Comparison of ENCODE assay signal across 8 mouse cellular contexts in genomic region chr8:66861589-66862500, GRCm38 (mm10). TPM values are rescaled to one million over a fixed set of nuclear protein-coding genes. Genes with fewer than 3 reads are reported as not detected.
DNase-seq lines count a peak whose midpoint lies in the region; ATAC-seq lines count a peak whose summit lies in the region.

No protein-coding gene starts in this region.

- peak overlapping the region; percentile 70; the same call in 1 of the 2 replicates for H3K9ac ChIP-seq in kidney, embryonic 15.5 days
- H3K9ac ChIP-seq in forebrain, embryonic 12.5 days: peak overlapping the region; percentile 83; the same call in 1 of the 2 replicates
- peak overlapping the region; percentile 83 for H3K9ac ChIP-seq in liver, embryonic 13.5 days

- no peaks in the 10 kb centered on the region for H3K9me3 ChIP-seq in kidney, embryonic 15.5 days (replicated peaks)
- no peaks in the 10 kb centered on the region for H3K9me3 ChIP-seq in forebrain, embryonic 12.5 days
- H3K9me3 ChIP-seq in liver, embryonic 13.5 days (replicated peaks): no peaks in the 10 kb centered on the region

- no peak for ATAC-seq in kidney, embryonic 15.5 days (replicated peaks; ENCODE audit: low FRiP score)
- ATAC-seq in forebrain, embryonic 12.5 days (ENCODE audit: low FRiP score): no peak
- no peak for ATAC-seq in liver, embryonic 13.5 days (ENCODE audit: low read depth)

- peak overlapping the region; percentile 80 for H3K4me2 ChIP-seq in kidney, embryonic 15.5 days
- peak overlapping the region; percentile 81 for H3K4me2 ChIP-seq in forebrain, embryonic 12.5 days
- H3K4me2 ChIP-seq in liver, embryonic 13.5 days: peak overlapping the region; percentile 90

- H3K36me3 ChIP-seq in kidney, embryonic 15.5 days: peaks cover 7% of the 10 kb centered on the region; the same call in 1 of the 2 replicates
- 0 out of 2 replicates have a peak, but pooled peaks cover 5% of the 10 kb centered on the region for H3K36me3 ChIP-seq in forebrain, embryonic 12.5 days (replicated peaks)
- peaks cover 11% of the 10 kb centered on the region; the same call in 1 of the 2 replicates for H3K36me3 ChIP-seq in liver, embryonic 13.5 days

- peaks cover 14% of the 10 kb centered on the region for H3K4me1 ChIP-seq in kidney, embryonic 15.5 days
- H3K4me1 ChIP-seq in forebrain, embryonic 12.5 days: peaks cover 18% of the 10 kb centered on the region
- peaks cover 26% of the 10 kb centered on the region for H3K4me1 ChIP-seq in liver, embryonic 13.5 days (replicated peaks)

- H3K27me3 ChIP-seq in kidney, embryonic 15.5 days: no peaks in the 10 kb centered on the region
- H3K27me3 ChIP-seq in forebrain, embryonic 12.5 days: no peaks in the 10 kb centered on the region
- H3K27me3 ChIP-seq in liver, embryonic 13.5 days: no peaks in the 10 kb centered on the region

- H3K4me3 ChIP-seq in kidney, embryonic 15.5 days (replicated peaks): peak overlapping the region; percentile 82
- H3K4me3 ChIP-seq in forebrain, embryonic 12.5 days (replicated peaks): peak overlapping the region; percentile 88
- H3K4me3 ChIP-seq in liver, embryonic 13.5 days (replicated peaks): peak overlapping the region; percentile 82

- no peak overlapping the region for H3K27ac ChIP-seq in kidney, embryonic 15.5 days
- no peak overlapping the region for H3K27ac ChIP-seq in forebrain, embryonic 12.5 days
- H3K27ac ChIP-seq in liver, embryonic 13.5 days: no peak overlapping the region; the same call in 1 of the 2 replicates

- 68% methylated on average over 5 of the region's 5 CpGs for WGBS in kidney, embryonic 15.5 days
- WGBS in forebrain, embryonic 12.5 days: 58% methylated on average over 5 of the region's 5 CpGs
- whole genome bisulfite sequencing in liver, embryonic 13.5 days (ENCODE audit: insufficient replicate concordance): 21% methylated on average over 5 of the region's 5 CpGs

- no peak for DNase-seq in kidney, postnatal 36 days
- DNase-seq in MEL-GATA-1-ER (ENCODE audit: extremely low read depth, low read depth): peak; percentile 21
- DNase-seq in liver, embryonic 13.5 days: no peak
- DNase-seq in adrenal gland, postnatal 36 days: no peak
- DNase-seq in cerebellum, postnatal 4 days (ENCODE audit: low spot score in 2 of 2): no peak
- DNase-seq in testis, postnatal 10 days (ENCODE audit: low spot score): no peak

RNA-seq across cellular contexts. Expression of gene Naf1, which starts 1.8 kb away (rescaled TPM):
- polyA plus RNA-seq in kidney, embryonic 15.5 days (2015; fragmentation: Nextera tagmentation; extraction: Ambion mirVana): 3.4 and 3.7 TPM in 2 replicates
- 3.5 and 4.3 TPM in 2 replicates for polyA plus RNA-seq in forebrain, embryonic 12.5 days (2016; fragmentation: Nextera tagmentation; extraction: Ambion mirVana)
- 2.2 and 2.4 TPM in 2 replicates for polyA plus RNA-seq in liver, embryonic 13.5 days (2015; fragmentation: Nextera tagmentation; extraction: Ambion mirVana)
- 10 to 100 TPM; 15.8 to 18.8 TPM for total RNA-seq in adrenal gland, postnatal 36 days (2021)
